Mouse (Mus musculus) forebrain, embryonic 14.5 days (tissue): ENCODE measurements around the gene Taf10. TPM values are rescaled to one million over a fixed set of nuclear protein-coding genes. Genes with fewer than 3 reads are reported as not detected.
A peak's percentile ranks its signal among the peaks of the same experiment; 100 is the strongest.

Experiments
- ATAC-seq: fragments of 200-750 bp; cut with Nextera tagmentation; 2 replicates; pipeline ENCODE4 v1.8.0; 2017; ENCODE audit warnings: mild to moderate bottlenecking, moderate library complexity
- DNase-seq: peaks from one replicate; pipeline ENCODE4 v3.0.0-alpha.2; 2015; ENCODE audit warnings: low spot score
- H3K27ac ChIP-seq: fragments of 300-500 bp; sonication (generic); 2 replicates; pipeline ENCODE4 v1.5.1; 2014; ENCODE audit warnings: low read depth, mild to moderate bottlenecking, control low read depth, low read length, moderate library complexity
- H3K27me3 ChIP-seq: fragments of 300-500 bp; sonication (generic); replicated peaks from 2 replicates; pipeline ENCODE4 v1.6.1; 2014; ENCODE audit warnings: low read length, control low read depth, mixed read lengths; ENCODE audit not compliant: control insufficient read depth, insufficient read depth
- H3K36me3 ChIP-seq: fragments of 300-500 bp; sonication (generic); 2 replicates; pipeline ENCODE4 v1.6.1; 2014; ENCODE audit warnings: low read length, control low read depth; ENCODE audit not compliant: control insufficient read depth, insufficient read depth
- H3K4me1 ChIP-seq: fragments of 300-500 bp; sonication (generic); 2 replicates; pipeline ENCODE4 v1.6.1; 2014; ENCODE audit warnings: antibody characterized with exemption, low read length, control low read depth; ENCODE audit not compliant: control insufficient read depth, insufficient read depth
- H3K4me2 ChIP-seq: fragments of 300-500 bp; sonication (generic); 2 replicates; pipeline ENCODE4 v1.6.1; 2014; ENCODE audit warnings: mild to moderate bottlenecking, control low read depth, low read length
- H3K4me3 ChIP-seq: fragments of 300-500 bp; sonication (generic); 2 replicates; pipeline ENCODE4 v1.5.1; 2014; ENCODE audit warnings: low read depth, low read length, control low read depth
- H3K9ac ChIP-seq: fragments of 300-500 bp; sonication (generic); 2 replicates; pipeline ENCODE4 v1.6.1; 2014; ENCODE audit warnings: mild to moderate bottlenecking, low read length, control low read depth, moderate library complexity
- H3K9me3 ChIP-seq: fragments of 300-500 bp; sonication (generic); replicated peaks from 2 replicates; pipeline ENCODE4 v1.6.1; 2016; ENCODE audit warnings: low read length, control low read depth, mixed read lengths; ENCODE audit not compliant: control insufficient read depth
- WGBS: fragments of 180-500 bp; shearing (Covaris S2); extraction: QIAGEN DNeasy Blood & Tissue Kit; methylation state at CpG from one replicate; pipeline ENCODE4 v1.1.7; 2014; 5-methylcytosine and 5-hydroxymethylcytosine counted together
- polyA plus RNA-seq: library from polyadenylated mRNA; unstranded; fragments of >200 nt; fragmentation: Nextera tagmentation; extraction: Ambion mirVana; gene quantifications from 2 replicates; pipeline ENCODE4 v1.2.1, GENCODE M21; 2014

Gene Taf10
- polyA plus RNA-seq, 1 experiment from 2014 or later, result 164 TPM

- no peak overlapping the region for H3K4me2 ChIP-seq
- H3K36me3 ChIP-seq, result peaks cover 81% of the 10 kb centered on the region
- peak overlapping the region; percentile 22; the same call in 1 of the 2 replicates for H3K9ac ChIP-seq
- H3K4me1 ChIP-seq, result peaks cover 16% of the 10 kb centered on the region
- 77% methylated on average over 13 of the region's 13 CpGs for WGBS
- ATAC-seq (peak; percentile 41), DNase-seq (no peak)
- H3K9me3 ChIP-seq, result no peaks in the 10 kb centered on the region
- H3K4me3 ChIP-seq, result no peak overlapping the region
- H3K27ac ChIP-seq, result no peak overlapping the region; the same call in 1 of the 2 replicates
- H3K27me3 ChIP-seq, result no peaks in the 10 kb centered on the region
These were observed 33.8 kb upstream of the Taf10 start for GRCm38 (mm10) chr7:105777797-105778552.

- Histone ChIP-seq H3K4me3 (no peak overlapping the region), H3K36me3 (peaks cover 81% of the 10 kb centered on the region), H3K27me3 (no peaks in the 10 kb centered on the region), H3K4me1 (peaks cover 16% of the 10 kb centered on the region), H3K4me2 (no peak overlapping the region), H3K27ac (no peak overlapping the region), H3K9ac (no peak overlapping the region), H3K9me3 (no peaks in the 10 kb centered on the region)
- no peak for ATAC-seq
- WGBS, result 91% methylated on average over 1 of the region's 1 CpGs
- DNase-seq, result no peak
These were observed 33.2 kb upstream of the Taf10 start for GRCm38 (mm10) chr7:105777316-105777715.

- WGBS, result 82% methylated on average over 2 of the region's 2 CpGs
These were observed 31.9 kb upstream of the Taf10 start for GRCm38 (mm10) chr7:105776026-105776425.

GRCm38 (mm10) chr7:105774661-105775060 is 30.5 kb upstream of the Taf10 start:
- no peak overlapping the region for H3K4me3 ChIP-seq
- H3K27ac ChIP-seq, result no peak overlapping the region
- DNase-seq, result no peak
- no peak overlapping the region for H3K4me2 ChIP-seq
- H3K9ac ChIP-seq, result 0 out of 2 replicates have a peak overlapping the region, but pooled peaks have one; percentile 3
- ATAC-seq, result no peak
- peaks cover 16% of the 10 kb centered on the region for H3K4me1 ChIP-seq
- H3K27me3 ChIP-seq, result no peaks in the 10 kb centered on the region
- H3K36me3 ChIP-seq, result peaks cover 82% of the 10 kb centered on the region
- H3K9me3 ChIP-seq, result no peaks in the 10 kb centered on the region
- WGBS, result 28% methylated on average over 8 of the region's 8 CpGs

More at GRCm38 (mm10) chr7:105776026-105776425, 31.9 kb upstream of the Taf10 start:
- Histone ChIP-seq H3K9ac (no peak overlapping the region), H3K4me3 (no peak overlapping the region), H3K27ac (no peak overlapping the region), H3K36me3 (peaks cover 81% of the 10 kb centered on the region), H3K9me3 (no peaks in the 10 kb centered on the region), H3K4me2 (no peak overlapping the region), H3K4me1 (peaks cover 16% of the 10 kb centered on the region), H3K27me3 (no peaks in the 10 kb centered on the region)
- no peak for ATAC-seq
- no peak for DNase-seq

GRCm38 (mm10) chr7:105773041-105773440 is 28.9 kb upstream of the Taf10 start:
- Histone ChIP-seq H3K9ac (no peak overlapping the region), H3K36me3 (peaks cover 84% of the 10 kb centered on the region), H3K4me2 (no peak overlapping the region), H3K27ac (no peak overlapping the region), H3K4me3 (no peak overlapping the region), H3K27me3 (no peaks in the 10 kb centered on the region), H3K4me1 (peaks cover 5% of the 10 kb centered on the region; the same call in 1 of the 2 replicates), H3K9me3 (no peaks in the 10 kb centered on the region)
- DNase-seq (no peak), ATAC-seq (no peak)
- WGBS, result 92% methylated on average over 5 of the region's 5 CpGs

- Histone ChIP-seq H3K9me3 (no peaks in the 10 kb centered on the region), H3K9ac (no peak overlapping the region), H3K27ac (no peak overlapping the region), H3K4me3 (no peak overlapping the region), H3K4me1 (peaks cover 2% of the 10 kb centered on the region; the same call in 1 of the 2 replicates), H3K4me2 (no peak overlapping the region), H3K27me3 (no peaks in the 10 kb centered on the region), H3K36me3 (peaks cover 84% of the 10 kb centered on the region)
- 96% methylated on average over 15 of the region's 15 CpGs for WGBS
- DNase-seq (no peak), ATAC-seq (no peak)
These were observed 28.2 kb upstream of the Taf10 start for GRCm38 (mm10) chr7:105772331-105772730.

GRCm38 (mm10) chr7:105769959-105770358 is 25.8 kb upstream of the Taf10 start:
- Histone ChIP-seq H3K9me3 (no peaks in the 10 kb centered on the region), H3K4me2 (no peak overlapping the region), H3K9ac (no peak overlapping the region), H3K27me3 (no peaks in the 10 kb centered on the region), H3K4me3 (no peak overlapping the region), H3K36me3 (peaks cover 95% of the 10 kb centered on the region), H3K27ac (no peak overlapping the region), H3K4me1 (peaks cover 1% of the 10 kb centered on the region; the same call in 1 of the 2 replicates)
- ATAC-seq (no peak), DNase-seq (no peak)
- 92% methylated on average over 3 of the region's 3 CpGs for WGBS

- ATAC-seq (no peak), DNase-seq (no peak)
- no peaks in the 10 kb centered on the region; the same call in 1 of the 2 replicates for H3K4me1 ChIP-seq
- H3K4me2 ChIP-seq, result no peak overlapping the region
- H3K9ac ChIP-seq, result no peak overlapping the region
- H3K36me3 ChIP-seq, result peaks cover 99% of the 10 kb centered on the region
- WGBS, result 44% methylated on average over 6 of the region's 6 CpGs
- H3K27ac ChIP-seq, result no peak overlapping the region
- no peaks in the 10 kb centered on the region for H3K9me3 ChIP-seq
- H3K4me3 ChIP-seq, result no peak overlapping the region
- H3K27me3 ChIP-seq, result 0 out of 2 replicates have a peak, but pooled peaks cover 3% of the 10 kb centered on the region
These were observed 23.6 kb upstream of the Taf10 start for GRCm38 (mm10) chr7:105767729-105768165.

- no peaks in the 10 kb centered on the region for H3K9me3 ChIP-seq
- H3K9ac ChIP-seq, result no peak overlapping the region
- H3K4me2 ChIP-seq, result no peak overlapping the region
- no peaks in the 10 kb centered on the region; the same call in 1 of the 2 replicates for H3K4me1 ChIP-seq
- H3K4me3 ChIP-seq, result no peak overlapping the region
- H3K27ac ChIP-seq, result no peak overlapping the region
- ATAC-seq, result no peak
- DNase-seq, result no peak
- WGBS, result 92% methylated on average over 11 of the region's 11 CpGs
- 0 out of 2 replicates have a peak, but pooled peaks cover 3% of the 10 kb centered on the region for H3K27me3 ChIP-seq
- peaks cover 94% of the 10 kb centered on the region for H3K36me3 ChIP-seq
These were observed 20.2 kb upstream of the Taf10 start for GRCm38 (mm10) chr7:105764331-105764730.
